Mouse (Mus musculus) kidney, adult 2 months (tissue): ENCODE data around the gene Evi2a.

Source experiments
- CTCF ChIP-seq: fragments of 200-500 bp; conservative IDR thresholded peaks from 2 replicates; pipeline ENCODE4 v1.5.1; 2011; ENCODE audit warnings: low read depth, mild to moderate bottlenecking, control low read depth, low read length, moderate library complexity, mixed read lengths; ENCODE audit not compliant: insufficient read depth, insufficient read length
- POLR2A ChIP-seq: fragments of 200-500 bp; IDR thresholded peaks from one replicate; pipeline ENCODE4 v1.6.1; 2011; ENCODE audit warnings: low read depth, low read length, control low read depth

DNA sequence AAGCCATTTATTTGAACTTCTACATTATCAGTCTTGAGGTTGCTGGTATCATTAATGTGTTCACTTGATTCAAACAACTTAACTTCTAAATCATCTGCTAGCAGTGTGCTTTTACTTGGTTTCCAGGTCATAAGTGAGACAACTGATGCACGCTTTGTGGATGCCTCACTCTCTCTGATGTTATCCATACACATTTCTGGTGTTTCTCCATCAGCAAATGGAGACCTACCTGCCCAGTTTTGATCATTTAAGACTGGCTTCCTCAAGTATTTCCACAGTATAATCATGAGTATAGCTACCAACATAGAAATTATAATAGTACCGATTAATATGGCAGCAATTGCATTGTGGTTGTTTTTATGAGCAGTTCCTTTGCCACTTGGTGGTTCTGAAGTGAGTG is 14.6 kb downstream of the Evi2a start:
- TF ChIP-seq CTCF (no peak), POLR2A (no peak)
